Mouse (Mus musculus): ENCODE results near the gene Klhl30. TPM values are rescaled to one million over a fixed set of nuclear protein-coding genes. Genes with fewer than 3 reads are reported as not detected.
A peak's percentile ranks its signal among the peaks of the same experiment; 100 is the strongest.

Klhl30 gene
- polyA plus RNA-seq, 1 experiment from 2014 or later = 0.06 TPM

GRCm38 (mm10) chr1:91367295-91367694, 16.5 kb downstream of the Klhl30 start:
- 93% methylated on average over 3 of the region's 3 CpGs for WGBS
- Histone ChIP-seq H3K27me3 (ENCODE audit: control insufficient read depth, insufficient read depth, low read length) (peaks cover 9% of the 10 kb centered on the region), H3K4me1 (replicated peaks; ENCODE audit: control insufficient read depth, insufficient read depth, low read length) (no peaks in the 10 kb centered on the region), H3K36me3 (ENCODE audit: control insufficient read depth, insufficient read depth, low read length) (peaks cover 8% of the 10 kb centered on the region; the same call in 1 of the 2 replicates), H3K9me3 (ENCODE audit: control insufficient read depth, low read length) (no peaks in the 10 kb centered on the region; the same call in 1 of the 2 replicates), H3K4me2 (replicated peaks; ENCODE audit: low read depth, low read length) (no peak overlapping the region), H3K9ac (ENCODE audit: low read depth, low read length) (no peak overlapping the region), H3K27ac (ENCODE audit: low read depth, low read length) (no peak overlapping the region), H3K4me3 (ENCODE audit: low read depth, low read length) (no peak overlapping the region)
- ATAC-seq (ENCODE audit: low FRiP score) (no peak), DNase-seq (ENCODE audit: low spot score) (no peak)

DNA sequence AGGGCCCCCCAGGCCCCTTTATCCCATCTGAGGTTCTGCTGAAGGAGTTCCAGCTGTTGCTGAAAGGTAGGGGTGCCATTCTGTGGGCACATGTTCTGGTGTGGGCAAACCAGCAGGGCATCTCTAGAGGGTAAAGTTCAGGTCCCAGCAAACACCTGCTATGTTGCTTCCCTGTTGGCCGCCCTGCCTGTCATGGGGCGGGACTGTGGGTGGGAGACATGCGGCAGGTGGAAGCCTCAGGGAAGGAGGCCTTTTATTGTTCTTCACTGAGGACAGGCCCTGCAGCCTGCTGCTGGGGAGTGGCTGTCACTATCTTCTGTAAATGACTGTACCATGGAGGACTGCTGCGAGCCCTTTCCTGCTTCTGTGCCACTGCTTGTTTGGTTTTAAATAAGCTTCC, 18.6 kb downstream of the Klhl30 start:
- Histone ChIP-seq H3K4me3 (ENCODE audit: low read depth, low read length) (no peak overlapping the region), H3K27me3 (ENCODE audit: control insufficient read depth, insufficient read depth, low read length) (peaks cover 9% of the 10 kb centered on the region), H3K4me1 (replicated peaks; ENCODE audit: control insufficient read depth, insufficient read depth, low read length) (no peaks in the 10 kb centered on the region), H3K36me3 (ENCODE audit: control insufficient read depth, insufficient read depth, low read length) (peaks cover 14% of the 10 kb centered on the region; the same call in 1 of the 2 replicates), H3K27ac (ENCODE audit: low read depth, low read length) (no peak overlapping the region), H3K9me3 (ENCODE audit: control insufficient read depth, low read length) (no peaks in the 10 kb centered on the region), H3K4me2 (replicated peaks; ENCODE audit: low read depth, low read length) (no peak overlapping the region), H3K9ac (ENCODE audit: low read depth, low read length) (no peak overlapping the region)
- ATAC-seq (ENCODE audit: low FRiP score) = no peak
- DNase-seq (ENCODE audit: low spot score) = no peak
- WGBS = 75% methylated on average over 4 of the region's 4 CpGs

- Histone ChIP-seq H3K27me3 (ENCODE audit: control insufficient read depth, insufficient read depth, low read length) (peaks cover 9% of the 10 kb centered on the region), H3K4me3 (ENCODE audit: low read depth, low read length) (no peak overlapping the region), H3K36me3 (ENCODE audit: control insufficient read depth, insufficient read depth, low read length) (peaks cover 16% of the 10 kb centered on the region; the same call in 1 of the 2 replicates), H3K9me3 (ENCODE audit: control insufficient read depth, low read length) (no peaks in the 10 kb centered on the region), H3K4me1 (replicated peaks; ENCODE audit: control insufficient read depth, insufficient read depth, low read length) (no peaks in the 10 kb centered on the region), H3K4me2 (replicated peaks; ENCODE audit: low read depth, low read length) (no peak overlapping the region), H3K27ac (ENCODE audit: low read depth, low read length) (no peak overlapping the region), H3K9ac (ENCODE audit: low read depth, low read length) (no peak overlapping the region)
- WGBS = 87% methylated on average over 23 of the region's 23 CpGs
- ATAC-seq (ENCODE audit: low FRiP score) (no peak), DNase-seq (ENCODE audit: low spot score) (no peak)
Measured at GRCm38 (mm10) chr1:91370055-91370454, 19.2 kb downstream of the Klhl30 start.

- Histone ChIP-seq H3K9ac (ENCODE audit: low read depth, low read length) (no peak overlapping the region), H3K27me3 (ENCODE audit: control insufficient read depth, insufficient read depth, low read length) (no peaks in the 10 kb centered on the region), H3K9me3 (ENCODE audit: control insufficient read depth, low read length) (no peaks in the 10 kb centered on the region), H3K4me2 (replicated peaks; ENCODE audit: low read depth, low read length) (no peak overlapping the region), H3K36me3 (ENCODE audit: control insufficient read depth, insufficient read depth, low read length) (peaks cover 20% of the 10 kb centered on the region; the same call in 1 of the 2 replicates), H3K4me3 (ENCODE audit: low read depth, low read length) (no peak overlapping the region), H3K4me1 (replicated peaks; ENCODE audit: control insufficient read depth, insufficient read depth, low read length) (no peaks in the 10 kb centered on the region), H3K27ac (ENCODE audit: low read depth, low read length) (no peak overlapping the region)
- DNase-seq (ENCODE audit: low spot score) (no peak), ATAC-seq (ENCODE audit: low FRiP score) (no peak)
- WGBS = 90% methylated on average over 6 of the region's 6 CpGs
Measured at GRCm38 (mm10) chr1:91373414-91373835, 22.6 kb downstream of the Klhl30 start.

DNA sequence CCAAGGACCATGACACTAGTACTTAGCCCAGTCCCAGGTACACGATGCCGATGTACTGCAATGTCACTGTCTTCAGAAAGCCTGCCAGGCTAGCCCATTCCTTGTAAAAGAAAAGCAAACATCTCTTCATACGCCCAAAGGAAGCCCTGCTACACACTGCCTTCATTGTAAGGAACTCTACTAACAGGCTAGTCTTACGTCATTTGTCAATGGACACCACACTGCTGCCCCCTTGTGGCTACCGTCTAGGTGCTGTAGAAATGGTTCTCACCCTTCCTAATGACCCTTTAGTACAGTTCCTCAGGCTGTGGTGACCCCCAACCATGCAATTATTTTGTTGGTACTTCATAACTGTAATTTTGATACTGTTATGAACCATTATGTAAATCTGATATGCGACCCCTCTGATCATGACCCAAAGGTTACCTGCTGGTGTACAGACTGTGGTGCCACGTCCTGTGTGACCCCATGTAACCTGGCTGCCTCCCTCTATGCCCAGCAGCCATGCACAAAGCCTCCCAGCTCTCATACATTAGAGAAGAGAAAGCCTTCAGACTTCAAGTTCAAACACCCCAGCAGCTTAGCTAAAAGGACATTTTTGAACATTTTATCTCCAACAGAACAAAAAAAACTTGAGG, 29.8 kb downstream of the Klhl30 start:
- H3K4me3 ChIP-seq (ENCODE audit: low read depth, low read length) = no peak overlapping the region
- H3K27ac ChIP-seq (ENCODE audit: low read depth, low read length) = no peak overlapping the region
- DNase-seq (ENCODE audit: low spot score) = peak; percentile 90
- no peaks in the 10 kb centered on the region for H3K4me1 ChIP-seq (replicated peaks; ENCODE audit: control insufficient read depth, insufficient read depth, low read length)
- H3K9me3 ChIP-seq (ENCODE audit: control insufficient read depth, low read length) = no peaks in the 10 kb centered on the region
- no peaks in the 10 kb centered on the region for H3K27me3 ChIP-seq (ENCODE audit: control insufficient read depth, insufficient read depth, low read length)
- 64% methylated on average over 7 of the region's 7 CpGs for WGBS
- no peak overlapping the region for H3K4me2 ChIP-seq (replicated peaks; ENCODE audit: low read depth, low read length)
- no peak for ATAC-seq (ENCODE audit: low FRiP score)
- no peak overlapping the region for H3K9ac ChIP-seq (ENCODE audit: low read depth, low read length)
- peaks cover 16% of the 10 kb centered on the region; the same call in 1 of the 2 replicates for H3K36me3 ChIP-seq (ENCODE audit: control insufficient read depth, insufficient read depth, low read length)

DNA sequence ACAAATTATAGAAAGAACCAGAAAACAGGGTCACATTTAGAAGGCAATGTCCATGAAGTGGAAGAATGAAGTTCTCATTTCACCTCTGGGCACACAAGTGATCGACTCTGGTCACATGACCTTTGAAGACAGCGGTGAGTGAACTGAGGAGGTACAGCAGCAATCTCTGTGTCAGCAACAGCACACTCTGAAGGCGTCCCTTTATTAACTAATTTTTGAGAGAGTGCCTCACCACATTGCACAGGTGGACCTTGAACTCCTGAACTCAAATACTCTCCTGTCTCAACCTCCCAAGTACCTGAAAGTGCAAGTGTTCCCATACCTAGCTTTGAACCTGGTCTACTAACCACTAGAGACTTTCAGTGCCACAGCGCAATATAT, 30.3 kb downstream of the Klhl30 start:
- no peaks in the 10 kb centered on the region for H3K4me1 ChIP-seq (replicated peaks; ENCODE audit: control insufficient read depth, insufficient read depth, low read length)
- H3K36me3 ChIP-seq (ENCODE audit: control insufficient read depth, insufficient read depth, low read length) = peaks cover 16% of the 10 kb centered on the region; the same call in 1 of the 2 replicates
- 94% methylated on average over 4 of the region's 4 CpGs for WGBS
- no peak for DNase-seq (ENCODE audit: low spot score)
- ATAC-seq (ENCODE audit: low FRiP score) = no peak
- H3K9ac ChIP-seq (ENCODE audit: low read depth, low read length) = no peak overlapping the region
- H3K27me3 ChIP-seq (ENCODE audit: control insufficient read depth, insufficient read depth, low read length) = no peaks in the 10 kb centered on the region
- H3K9me3 ChIP-seq (ENCODE audit: control insufficient read depth, low read length) = no peaks in the 10 kb centered on the region
- H3K4me3 ChIP-seq (ENCODE audit: low read depth, low read length) = no peak overlapping the region
- no peak overlapping the region for H3K4me2 ChIP-seq (replicated peaks; ENCODE audit: low read depth, low read length)
- no peak overlapping the region for H3K27ac ChIP-seq (ENCODE audit: low read depth, low read length)

DNA sequence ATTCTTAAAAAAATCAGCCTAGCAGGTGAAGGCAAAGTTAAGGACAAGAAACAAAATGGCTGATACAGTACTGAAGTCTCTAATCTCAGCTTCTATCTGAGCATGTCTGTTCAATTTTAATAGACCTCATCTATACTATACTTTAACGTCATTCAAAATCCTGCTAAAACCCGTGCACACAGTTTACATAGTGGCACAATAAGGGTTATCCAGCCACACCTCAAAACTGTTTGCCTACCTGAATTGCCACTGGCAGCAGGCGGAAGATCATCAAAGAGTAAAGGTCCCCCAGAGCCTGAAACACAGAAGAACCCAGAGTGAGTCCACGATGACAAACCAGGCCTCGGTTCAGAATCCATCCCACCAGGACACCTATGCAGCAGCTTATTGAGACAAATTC, 39.6 kb downstream of the Klhl30 start:
- Histone ChIP-seq H3K4me2 (replicated peaks; ENCODE audit: low read depth, low read length) (no peak overlapping the region), H3K27me3 (ENCODE audit: control insufficient read depth, insufficient read depth, low read length) (no peaks in the 10 kb centered on the region), H3K4me1 (replicated peaks; ENCODE audit: control insufficient read depth, insufficient read depth, low read length) (no peaks in the 10 kb centered on the region), H3K36me3 (ENCODE audit: control insufficient read depth, insufficient read depth, low read length) (0 out of 2 replicates have a peak, but pooled peaks cover 6% of the 10 kb centered on the region), H3K4me3 (ENCODE audit: low read depth, low read length) (no peak overlapping the region), H3K27ac (ENCODE audit: low read depth, low read length) (no peak overlapping the region), H3K9me3 (ENCODE audit: control insufficient read depth, low read length) (no peaks in the 10 kb centered on the region), H3K9ac (ENCODE audit: low read depth, low read length) (no peak overlapping the region)
- ATAC-seq (ENCODE audit: low FRiP score) (no peak), DNase-seq (ENCODE audit: low spot score) (no peak)
- 99% methylated on average over 5 of the region's 5 CpGs for WGBS

- Histone ChIP-seq H3K27ac (ENCODE audit: low read depth, low read length) (no peak overlapping the region), H3K27me3 (ENCODE audit: control insufficient read depth, insufficient read depth, low read length) (no peaks in the 10 kb centered on the region), H3K4me1 (replicated peaks; ENCODE audit: control insufficient read depth, insufficient read depth, low read length) (peaks cover 9% of the 10 kb centered on the region; the same call in 1 of the 2 replicates), H3K4me2 (replicated peaks; ENCODE audit: low read depth, low read length) (peak overlapping the region; percentile 87), H3K36me3 (ENCODE audit: control insufficient read depth, insufficient read depth, low read length) (no peaks in the 10 kb centered on the region), H3K9me3 (ENCODE audit: control insufficient read depth, low read length) (no peaks in the 10 kb centered on the region), H3K9ac (ENCODE audit: low read depth, low read length) (peak overlapping the region; percentile 93), H3K4me3 (ENCODE audit: low read depth, low read length) (peak overlapping the region; percentile 89)
- DNase-seq (ENCODE audit: low spot score) (no peak), ATAC-seq (ENCODE audit: low FRiP score) (no peak)
- under 1% methylated on average over 12 of the region's 12 CpGs for WGBS
Measured at GRCm38 (mm10) chr1:91397927-91398259, 47.1 kb downstream of the Klhl30 start.

Data from hindbrain, embryonic 11.5 days (tissue).